Mouse (Mus musculus): ENCODE data around the gene Mitf.

Gene Mitf

GRCm38 (mm10) chr6:97806781-97807743, at the start of gene Mitf:
Gene Mitf (plus strand): TSS chr6:97807052.
- peak; percentile 86 for DNase-seq (ENCODE audit: low read depth)

- no peak for DNase-seq (ENCODE audit: low read depth)
These were observed 49.5 kb upstream of the Mitf start for GRCm38 (mm10) chr6:97757361-97757760.

DNA sequence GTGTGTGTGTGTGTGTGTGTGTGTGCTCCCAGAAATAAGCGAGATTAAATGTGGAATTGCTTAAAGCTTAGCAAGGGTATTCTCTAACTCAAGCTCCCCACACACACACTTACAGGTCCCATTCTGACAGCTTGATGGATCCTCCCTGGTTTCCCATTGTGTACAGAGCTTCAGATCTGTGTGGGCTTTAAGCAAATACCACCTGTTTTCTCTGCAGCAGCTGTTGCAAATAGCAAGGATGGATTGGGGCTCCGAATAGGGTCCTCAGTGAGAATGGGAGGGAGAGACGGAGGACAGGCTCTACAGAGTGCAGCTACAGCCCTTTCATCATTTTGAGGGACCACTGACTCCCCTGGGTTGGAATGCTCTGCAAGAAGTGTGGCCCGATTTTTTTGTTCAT, 48.0 kb upstream of the Mitf start:
- DNase-seq (ENCODE audit: low read depth) = no peak

DNA sequence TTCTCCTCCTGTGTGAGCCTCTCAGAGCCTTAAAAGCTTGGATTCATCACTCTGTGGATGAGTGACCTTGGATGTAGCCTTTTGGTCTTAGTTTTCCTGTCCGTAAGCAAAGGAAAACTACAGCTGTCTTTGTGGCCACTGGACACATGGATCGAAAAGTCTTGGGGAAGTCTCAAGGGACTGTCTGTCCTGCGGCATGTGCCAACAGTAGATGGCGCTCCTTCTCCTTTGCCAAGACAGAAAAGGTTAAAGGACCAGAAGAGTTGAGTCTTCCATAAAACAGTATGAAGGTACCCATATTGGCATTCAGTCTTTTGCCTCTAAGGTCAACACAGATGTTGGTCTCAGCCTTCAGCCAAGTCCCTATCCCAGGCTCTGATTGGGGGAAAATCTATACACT, 47.6 kb upstream of the Mitf start:
- DNase-seq (ENCODE audit: low read depth) = peak; percentile 38

DNA sequence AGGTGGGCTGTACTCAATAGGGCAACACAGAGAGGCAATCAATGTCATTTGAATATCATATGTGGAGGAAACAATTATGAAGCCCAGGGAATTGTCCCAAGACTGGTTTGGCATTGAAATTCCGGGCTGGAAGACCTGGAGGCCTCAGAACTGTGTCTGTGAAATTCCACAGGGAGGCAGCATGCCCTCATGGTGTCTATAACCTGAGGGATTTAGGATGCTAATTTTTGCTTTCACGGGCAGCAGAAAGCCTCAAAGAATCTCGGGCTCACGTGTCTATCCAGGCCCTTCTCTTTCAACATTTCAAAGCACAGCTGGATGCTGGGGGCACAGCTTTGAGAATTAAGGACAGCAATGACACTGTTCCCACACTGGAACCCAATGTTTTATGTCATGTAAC, 45.5 kb upstream of the Mitf start:
- DNase-seq (ENCODE audit: low read depth) = no peak

GRCm38 (mm10) chr6:97763970-97764369, 42.9 kb upstream of the Mitf start:
- DNase-seq (ENCODE audit: low read depth) = no peak

GRCm38 (mm10) chr6:97767836-97768235, 39.0 kb upstream of the Mitf start:
- DNase-seq (ENCODE audit: low read depth) = no peak

- no peak for DNase-seq (ENCODE audit: low read depth)
These were observed 37.3 kb upstream of the Mitf start for GRCm38 (mm10) chr6:97769549-97769948.

GRCm38 (mm10) chr6:97781316-97781715, 25.5 kb upstream of the Mitf start:
- no peak for DNase-seq (ENCODE audit: low read depth)

DNA sequence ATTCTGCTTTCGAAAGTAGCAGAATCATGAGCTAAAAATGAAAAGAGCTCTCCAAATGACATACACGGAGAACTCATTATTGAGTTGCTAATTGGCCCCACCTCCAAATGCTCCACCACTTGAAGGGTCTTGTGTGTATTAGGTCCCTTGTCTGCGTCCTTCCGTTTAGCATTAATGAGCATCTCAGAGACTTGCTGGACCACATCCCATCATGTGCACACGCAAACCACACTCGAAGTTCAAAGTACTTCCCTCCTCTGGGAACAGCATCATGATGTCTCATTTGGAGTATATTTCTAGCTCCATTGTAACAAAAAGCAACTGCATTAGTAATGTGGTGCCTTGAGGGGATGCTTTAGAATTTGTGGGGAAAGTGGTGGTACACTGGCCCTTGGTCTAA, 24.6 kb upstream of the Mitf start:
- no peak for DNase-seq (ENCODE audit: low read depth)

- no peak for DNase-seq (ENCODE audit: low read depth)
These were observed 20.0 kb upstream of the Mitf start for GRCm38 (mm10) chr6:97786871-97787270.

DNA sequence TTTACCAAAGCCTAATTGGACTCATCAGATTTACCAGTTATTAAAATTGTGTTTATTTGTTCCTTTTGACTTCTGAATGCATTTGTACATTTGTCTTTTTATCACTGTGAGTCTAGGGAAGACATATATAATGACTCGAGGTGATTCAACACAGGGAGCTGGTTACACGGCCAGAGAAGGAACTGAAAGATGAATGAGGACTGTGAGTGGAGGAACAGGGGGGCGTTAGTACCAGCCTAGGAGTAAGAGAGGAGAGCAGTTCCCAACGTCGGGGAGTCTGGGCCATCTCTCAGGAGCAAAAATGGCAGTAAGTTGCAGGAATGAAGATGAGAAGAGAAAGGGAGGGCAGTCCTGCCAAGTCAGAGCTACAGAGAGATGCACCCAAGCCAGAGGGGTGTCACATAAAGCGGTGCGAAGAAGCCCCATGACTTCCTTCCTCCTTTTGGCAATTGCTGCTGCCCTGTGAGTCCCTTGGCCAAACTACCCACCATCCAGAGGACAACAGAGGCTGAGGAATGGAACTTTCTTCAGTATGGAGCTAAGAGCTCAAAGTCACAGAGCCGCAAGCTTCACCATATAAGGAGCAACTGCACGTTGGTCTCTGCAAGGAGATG, 18.4 kb upstream of the Mitf start:
- no peak for DNase-seq (ENCODE audit: low read depth)

DNA sequence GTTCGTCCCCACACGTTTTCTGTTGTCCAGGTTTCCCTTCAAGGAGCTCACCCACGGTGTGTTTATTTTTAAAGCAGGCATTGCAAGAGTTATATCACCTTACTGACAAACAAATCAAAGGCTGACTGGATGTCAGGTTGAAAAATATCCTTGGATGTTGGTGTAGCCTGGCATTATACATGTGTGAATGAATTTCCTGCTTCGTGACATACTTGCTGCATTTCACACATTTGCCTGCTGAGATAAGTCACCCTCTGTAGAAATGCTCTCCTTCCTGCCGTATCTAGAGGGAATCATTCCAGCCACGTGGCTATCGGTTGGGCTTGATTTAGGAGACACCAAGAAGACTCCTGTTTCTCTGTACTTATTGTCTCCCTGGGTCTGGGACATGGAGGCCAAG, 17.2 kb upstream of the Mitf start:
- DNase-seq (ENCODE audit: low read depth) = no peak

DNA sequence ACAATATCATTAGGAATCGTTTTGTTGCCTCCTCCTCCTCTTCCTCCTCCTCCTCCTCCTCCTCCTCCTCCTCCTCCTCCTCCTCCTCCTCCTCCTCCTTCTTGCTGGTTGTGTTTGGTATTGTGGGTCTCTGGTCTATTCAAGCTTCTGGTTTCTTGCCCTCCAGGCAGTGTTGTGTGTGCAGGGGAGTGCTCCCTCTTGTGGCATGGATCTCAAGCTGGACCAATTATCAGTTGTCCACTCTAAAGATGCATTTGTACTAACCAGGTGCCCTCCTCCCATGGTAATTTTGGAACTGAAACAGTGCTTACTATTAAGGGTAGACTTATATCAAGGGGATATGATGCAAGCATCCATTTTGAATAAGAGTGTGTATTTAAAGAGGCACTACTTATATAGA, 14.7 kb upstream of the Mitf start:
- no peak for DNase-seq (ENCODE audit: low read depth)

DNA sequence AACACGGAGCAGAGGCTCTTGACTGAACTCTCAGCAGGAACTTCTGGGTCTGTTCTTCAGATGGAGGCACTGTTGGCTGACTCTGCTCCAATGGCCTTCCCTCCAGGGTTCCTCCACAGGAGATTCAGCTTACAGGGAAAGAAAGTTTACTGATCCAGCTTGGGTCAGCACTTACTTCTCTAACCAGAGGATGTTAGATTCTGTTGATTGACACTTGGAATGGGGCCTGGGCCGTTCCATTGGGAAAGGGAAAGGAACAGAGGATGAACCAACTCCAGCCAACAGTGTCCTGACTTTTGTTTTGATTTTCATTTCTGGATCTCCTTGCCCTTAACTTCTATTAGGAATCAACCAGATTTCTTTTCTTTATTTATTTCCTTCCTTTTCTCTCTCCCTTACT, 11.7 kb upstream of the Mitf start:
- no peak for DNase-seq (ENCODE audit: low read depth)

DNA sequence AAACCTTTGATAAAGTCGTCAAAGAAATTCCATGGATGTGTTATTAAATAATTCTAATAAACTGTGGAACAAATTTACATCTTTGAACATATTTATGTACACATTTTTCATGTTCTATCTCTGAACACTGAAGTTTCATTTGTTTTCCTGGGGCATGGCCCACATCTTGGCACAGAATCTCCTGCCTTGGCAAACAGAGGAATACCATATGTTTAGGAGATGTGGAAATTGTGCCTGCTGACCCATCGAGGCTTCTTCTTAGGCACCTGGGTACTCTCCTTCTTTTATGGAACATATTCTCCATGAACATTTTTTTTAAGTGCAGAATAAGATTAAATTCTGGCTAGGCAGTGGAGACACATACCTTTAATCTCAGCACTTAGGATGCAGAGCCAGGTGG, 6.2 kb upstream of the Mitf start:
- DNase-seq (ENCODE audit: low read depth) = no peak

GRCm38 (mm10) chr6:97806051-97806450, 801 bp upstream of the Mitf start:
- no peak for DNase-seq (ENCODE audit: low read depth)

GRCm38 (mm10) chr6:97814191-97814590, 7.3 kb downstream of the Mitf start:
- DNase-seq (ENCODE audit: low read depth) = no peak

DNA sequence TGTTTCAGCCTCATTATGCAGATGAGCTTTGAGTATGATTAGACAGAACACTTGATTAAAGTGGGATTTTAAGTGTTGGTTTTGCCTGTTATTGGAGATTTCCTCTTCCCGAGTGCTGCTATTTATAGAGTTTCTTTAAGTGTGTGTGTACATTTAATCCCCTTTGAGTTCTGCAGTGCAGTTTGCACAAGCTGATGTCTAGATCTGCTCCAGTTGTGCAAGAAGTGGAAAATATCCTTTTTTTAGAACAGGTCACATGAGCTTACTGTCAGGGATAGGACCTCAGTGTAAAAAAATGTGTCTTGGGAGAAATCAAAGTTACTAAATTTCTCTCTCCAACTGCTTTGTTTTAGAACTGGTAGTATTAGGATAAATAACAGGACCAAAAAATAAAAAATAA, 8.9 kb downstream of the Mitf start:
- DNase-seq (ENCODE audit: low read depth) = no peak

DNA sequence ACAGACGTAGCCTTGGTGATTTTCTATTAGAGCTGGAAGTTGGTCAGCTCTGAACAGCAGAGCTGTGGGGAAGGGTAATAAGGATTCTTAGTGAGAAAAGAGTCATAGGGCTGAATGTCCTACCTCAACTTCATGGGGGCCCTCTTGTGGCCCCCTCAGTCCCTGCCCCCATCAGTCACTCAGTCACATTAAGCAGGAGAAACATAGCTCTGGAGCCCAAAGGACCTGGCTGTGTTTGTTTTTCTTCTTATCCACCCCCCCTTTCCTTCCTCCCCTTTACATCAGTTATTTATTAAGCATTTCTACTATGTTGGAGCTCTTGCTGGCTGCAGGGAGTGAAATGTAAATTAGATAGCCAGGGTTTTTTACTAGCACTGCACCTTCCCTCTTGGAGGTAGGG, 10.0 kb downstream of the Mitf start:
- DNase-seq (ENCODE audit: low read depth) = no peak

GRCm38 (mm10) chr6:97818128-97818527, 11.3 kb downstream of the Mitf start:
- no peak for DNase-seq (ENCODE audit: low read depth)

DNA sequence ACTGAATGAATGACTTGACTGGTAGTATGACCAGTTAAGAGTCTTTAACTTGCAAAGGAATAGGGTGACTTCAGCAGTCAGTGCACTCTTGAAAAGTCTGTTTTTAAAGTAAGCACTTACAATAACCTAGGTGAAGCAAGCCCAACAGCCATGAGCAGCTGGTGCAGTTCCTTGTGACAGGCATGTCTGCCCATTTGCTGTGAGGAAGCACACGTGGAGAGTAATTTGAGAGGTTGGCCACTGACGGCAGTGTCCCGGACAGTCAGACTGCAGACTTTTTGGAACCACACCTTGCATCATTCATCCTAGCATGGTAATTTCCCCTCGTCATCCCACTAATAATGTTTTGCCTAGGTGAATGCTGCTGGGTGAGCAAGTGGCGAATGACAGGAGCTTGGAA, 12.1 kb downstream of the Mitf start:
- no peak for DNase-seq (ENCODE audit: low read depth)

DNA sequence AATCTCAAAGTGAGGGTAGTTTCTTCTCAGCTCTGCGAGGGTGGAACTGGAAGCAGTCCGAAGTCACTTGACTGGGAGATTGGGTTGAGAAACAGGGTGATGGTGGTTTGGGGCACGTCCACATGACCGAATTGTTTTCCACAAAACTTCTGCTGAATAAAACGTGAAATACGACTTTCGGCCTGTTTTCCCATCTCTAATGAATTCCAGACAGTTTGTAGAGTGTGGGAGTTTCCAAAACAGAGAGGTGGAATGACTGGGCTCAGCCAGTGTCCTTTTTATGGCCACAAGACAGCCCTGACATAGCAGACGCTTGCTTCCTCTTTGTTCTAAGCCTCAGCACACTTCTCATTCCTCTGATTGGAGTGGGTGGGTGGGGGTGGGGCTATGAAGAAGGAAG, 13.7 kb downstream of the Mitf start:
- DNase-seq (ENCODE audit: low read depth) = no peak

DNA sequence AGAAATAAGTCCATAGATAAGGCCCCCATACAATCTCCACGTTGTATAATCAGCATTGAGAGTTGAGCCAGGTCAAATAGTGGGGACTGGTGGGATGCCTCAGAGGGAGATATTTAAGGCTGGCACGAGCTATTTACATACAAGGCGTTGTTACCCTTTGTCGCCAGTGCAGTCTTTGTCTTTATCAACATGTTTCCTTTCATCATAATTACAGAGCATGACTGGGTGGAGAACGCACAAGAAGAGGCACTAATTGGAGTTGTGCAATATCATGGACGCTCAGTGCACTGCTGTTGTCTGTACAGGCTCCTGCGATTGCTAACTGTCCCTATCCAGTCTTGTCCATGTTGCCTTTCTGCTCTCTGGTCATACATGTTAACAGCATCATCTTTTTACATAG, 15.0 kb downstream of the Mitf start:
- no peak for DNase-seq (ENCODE audit: low read depth)
